11 mouse cellular contexts compared by ENCODE assay signal in the genomic region with DNA sequence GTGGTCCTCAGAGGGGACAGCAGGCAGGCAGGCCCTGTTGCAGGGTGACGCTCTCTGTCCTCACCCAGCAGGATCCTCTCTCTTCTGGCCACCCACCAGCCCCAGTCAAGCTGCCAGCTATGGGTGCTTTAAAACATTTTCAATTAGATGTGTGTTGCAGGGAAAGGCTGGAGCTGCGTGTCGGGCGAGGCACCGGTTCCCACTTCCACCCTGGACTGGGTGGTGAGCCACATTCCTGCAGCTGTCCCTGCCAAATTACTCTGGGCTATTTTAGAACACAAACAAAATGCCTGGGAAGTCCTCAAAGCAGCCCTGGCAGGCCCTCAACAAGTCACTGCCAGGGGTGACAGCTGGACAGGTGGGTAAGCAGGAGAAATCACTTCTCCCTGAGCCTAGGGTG. TPM values are rescaled to one million over a fixed set of nuclear protein-coding genes. Genes with fewer than 3 reads are reported as not detected.
DNase-seq lines count a peak whose midpoint lies in the region; ATAC-seq and TF ChIP-seq lines count a peak whose summit lies in the region.
"Had no signal": no experiment of that assay in that cellular context is flagged by ENCODE, and none has a peak within 500 bp of the region (broad histone marks: within the 10 kb centered on the region; RNA-seq: fewer than 3 reads in every experiment).

No protein-coding gene starts in this region.

- TF ChIP-seq POLR2A in heart, adult 2 months (IDR thresholded peaks at IDR 0.05; ENCODE audit: insufficient read depth, low read depth, low read length) = no peak
- no peak for TF ChIP-seq POLR2A in lung, adult 2 months (IDR thresholded peaks at IDR 0.05; ENCODE audit: borderline replicate concordance, extremely low read depth, low read depth, low read length)

- no peak for ATAC-seq in heart, embryonic 12.5 days (ENCODE audit: insufficient number of reproducible peaks, low FRiP score)
- ATAC-seq: hindbrain, embryonic 16.5 days had no signal

- no peak overlapping the region for H3K4me2 ChIP-seq in heart, embryonic 12.5 days
- H3K4me2 ChIP-seq: neural tube, embryonic 12.5 days had no signal

- no peak for TF ChIP-seq CTCF in heart, adult 2 months (IDR thresholded peaks at IDR 0.05)
- TF ChIP-seq CTCF in gastrocnemius, adult 2 months (IDR thresholded peaks at IDR 0.05) = no peak
- no peak for TF ChIP-seq CTCF in lung, adult 2 months (IDR thresholded peaks at IDR 0.05; ENCODE audit: insufficient read depth, low read length)

- 35% methylated on average over 5 of the region's 5 CpGs for WGBS in heart, adult 2 months
- WGBS in heart, embryonic 12.5 days = 72% methylated on average over 5 of the region's 5 CpGs
- WGBS in lung, adult 2 months = 36% methylated on average over 5 of the region's 5 CpGs

- H3K27me3 ChIP-seq in heart, adult 2 months (ENCODE audit: control insufficient read depth, insufficient read depth, low read length) = no peaks in the 10 kb centered on the region
- peaks cover 20% of the 10 kb centered on the region; the same call in 1 of the 2 replicates for H3K27me3 ChIP-seq in heart, embryonic 12.5 days (replicated peaks)
- H3K27me3 ChIP-seq: neural tube, embryonic 12.5 days had no signal

- peak overlapping the region; percentile 40; the same call in 1 of the 2 replicates for H3K27ac ChIP-seq in heart, adult 2 months
- H3K27ac ChIP-seq in heart, embryonic 12.5 days (ENCODE audit: poor library complexity, severe bottlenecking) = no peak overlapping the region
- peak overlapping the region; percentile 62 for H3K27ac ChIP-seq in gastrocnemius, adult 2 months
- H3K27ac ChIP-seq: neural tube, embryonic 12.5 days had no signal

- H3K9ac ChIP-seq in heart, adult 2 months (ENCODE audit: low read depth, low read length) = 0 out of 2 replicates have a peak overlapping the region, but pooled peaks have one; percentile 26
- no peak overlapping the region for H3K9ac ChIP-seq in heart, embryonic 12.5 days
- H3K9ac ChIP-seq: neural tube, embryonic 12.5 days had no signal

- no peaks in the 10 kb centered on the region for H3K79me2 ChIP-seq in heart, adult 2 months (replicated peaks; ENCODE audit: control insufficient read depth, insufficient read depth, low read length)

- intact Hi-C loops in heart, adult 2 months (cut with DNase I) = no loop called here
- intact Hi-C loops in gastrocnemius, adult 2 months (cut with DNase I) = no loop called here

- H3K4me1 ChIP-seq in heart, adult 2 months (ENCODE audit: control insufficient read depth, insufficient read depth, low read length) = peaks cover 1% of the 10 kb centered on the region
- H3K4me1 ChIP-seq in heart, embryonic 12.5 days (replicated peaks) = peaks cover 16% of the 10 kb centered on the region
- peaks cover 8% of the 10 kb centered on the region for H3K4me1 ChIP-seq in lung, adult 2 months (ENCODE audit: control insufficient read depth, insufficient read depth, low read length)

- 0 out of 2 replicates have a peak, but pooled peaks have one; percentile 28 for TF ChIP-seq EP300 in heart, adult 2 months (IDR thresholded peaks at IDR 0.05; ENCODE audit: insufficient read depth, low read depth, low read length)

- no peak overlapping the region; the same call in 1 of the 2 replicates for H3K4me3 ChIP-seq in heart, adult 2 months
- no peak overlapping the region for H3K4me3 ChIP-seq in heart, embryonic 12.5 days
- H3K4me3 ChIP-seq in gastrocnemius, adult 2 months = peak overlapping the region; percentile 19
- no peak overlapping the region for H3K4me3 ChIP-seq in lung, adult 2 months (replicated peaks; ENCODE audit: extremely low read depth, low read depth, low read length)
- H3K4me3 ChIP-seq: neural tube, embryonic 12.5 days had no signal

- 0 out of 2 replicates have a peak, but pooled peaks cover 6% of the 10 kb centered on the region for H3K9me3 ChIP-seq in heart, embryonic 12.5 days (replicated peaks)
- H3K9me3 ChIP-seq: neural tube, embryonic 12.5 days had no signal

- H3K36me3 ChIP-seq in heart, adult 2 months (ENCODE audit: control insufficient read depth, insufficient read depth, low read length) = no peaks in the 10 kb centered on the region
- H3K36me3 ChIP-seq in heart, embryonic 12.5 days = no peaks in the 10 kb centered on the region
- H3K36me3 ChIP-seq: neural tube, embryonic 12.5 days had no signal

- peak; percentile 50 to 69 for DNase-seq in heart, adult 2 months
- peak; percentile 46 for DNase-seq in Muller cell, postnatal 12 days (ENCODE audit: inconsistent ontology term)
- peak; percentile 65 for DNase-seq in gastrocnemius, adult 2 months
- DNase-seq in lung, adult 2 months = peak; percentile 23
- DNase-seq in embryo, embryonic 9.5 days (ENCODE audit: extremely low spot score) = no peak
- no peak for DNase-seq in embryo, embryonic 10 days (ENCODE audit: low spot score)
- DNase-seq in adrenal gland, postnatal 4 days (ENCODE audit: low spot score in 2 of 2) = no peak

RNA-seq across cellular contexts. Expression of a gene that starts 20.9 kb away (rescaled TPM):
- total RNA-seq in heart, adult 2 months (2021) = 1 to 10 TPM; 2.0 to 2.8 TPM
- 3.7 and 6.0 TPM in 2 replicates for polyA plus RNA-seq in heart, adult 2 months (2012; rRNA removed)
- polyA plus RNA-seq in heart, embryonic 12.5 days (2016; fragmentation: Nextera tagmentation; extraction: Ambion mirVana) = 0.10 and 0.23 TPM in 2 replicates
- under 1 TPM; 0.41 to 0.86 TPM for total RNA-seq in gastrocnemius, adult 2 months (2021)
- polyA plus RNA-seq in lung, adult 2 months (2012; rRNA removed) = 4.2 and 6.2 TPM in 2 replicates
- 1 to 10 TPM in 1 of 2 experiments, under 1 TPM in 1; 0.95 to 1.0 TPM for total RNA-seq in adrenal gland, postnatal 4 days (2021)
- total RNA-seq: megakaryocyte, adult 5-6 weeks had no signal

Comparison
In these comparisons a context has a peak if more than half of its experiments do, and no peak if none do; other contexts are left out.
1. DNase-seq: peak in heart, adult 2 months (2 of 2), Muller cell, postnatal 12 days (single experiment), gastrocnemius, adult 2 months (single experiment) and lung, adult 2 months (single experiment); none in embryo, embryonic 9.5 days (single experiment), embryo, embryonic 10 days (single experiment) and adrenal gland, postnatal 4 days (0 of 2).